Mouse (Mus musculus): Measurements from ENCODE around the gene Galntl5.

DNA sequence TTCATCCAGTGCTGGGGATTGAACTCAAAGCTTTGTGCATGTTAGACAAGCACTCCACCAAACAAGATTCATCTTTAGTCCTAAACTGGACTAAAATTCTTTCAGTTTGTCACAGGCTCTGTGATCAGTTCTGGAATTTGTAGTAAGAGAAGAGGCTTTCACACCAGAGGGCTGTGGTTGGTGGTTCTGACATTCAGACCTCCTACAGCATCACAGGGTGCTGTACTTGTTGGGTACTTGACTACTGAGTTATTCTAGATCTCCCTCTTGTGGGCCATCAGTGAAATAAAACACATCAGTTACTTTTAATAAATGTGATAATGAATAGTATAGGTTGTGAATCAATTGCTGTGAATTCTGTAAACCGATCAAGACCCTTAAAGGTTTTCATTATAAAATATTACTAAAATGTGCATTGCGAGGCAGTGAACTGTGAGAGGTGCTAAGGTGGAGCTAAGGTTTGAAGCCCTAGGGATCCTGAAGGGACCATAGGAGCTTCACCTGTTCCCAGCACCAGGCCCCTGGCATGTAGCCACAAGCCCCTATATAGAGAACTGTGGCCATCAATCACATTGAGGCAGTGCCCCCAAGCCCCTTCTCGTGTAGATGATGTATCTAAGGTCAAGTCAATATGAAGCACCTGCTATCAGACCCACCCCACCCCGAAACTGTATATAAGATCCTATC is 16.0 kb upstream of the Galntl5 start:
- no peak for TF ChIP-seq ZNF384 (IDR thresholded peaks at IDR 0.05; ENCODE audit: low read depth, low read length)
- TF ChIP-seq ZC3H11A (IDR thresholded peaks at IDR 0.05; ENCODE audit: borderline replicate concordance, low read depth, low read length): no peak
- no peak for TF ChIP-seq CHD2 (IDR thresholded peaks at IDR 0.05; ENCODE audit: low read depth, low read length)
- no peak for TF ChIP-seq HCFC1 (IDR thresholded peaks at IDR 0.05; ENCODE audit: borderline replicate concordance, insufficient read depth, low read length)
- no peak for TF ChIP-seq MAFK (IDR thresholded peaks at IDR 0.05; ENCODE audit: insufficient read depth, low read depth, low read length)

Data from ES-E14 (cell line).